Mouse (Mus musculus): ENCODE measurements around the gene Sez6l.

DNA sequence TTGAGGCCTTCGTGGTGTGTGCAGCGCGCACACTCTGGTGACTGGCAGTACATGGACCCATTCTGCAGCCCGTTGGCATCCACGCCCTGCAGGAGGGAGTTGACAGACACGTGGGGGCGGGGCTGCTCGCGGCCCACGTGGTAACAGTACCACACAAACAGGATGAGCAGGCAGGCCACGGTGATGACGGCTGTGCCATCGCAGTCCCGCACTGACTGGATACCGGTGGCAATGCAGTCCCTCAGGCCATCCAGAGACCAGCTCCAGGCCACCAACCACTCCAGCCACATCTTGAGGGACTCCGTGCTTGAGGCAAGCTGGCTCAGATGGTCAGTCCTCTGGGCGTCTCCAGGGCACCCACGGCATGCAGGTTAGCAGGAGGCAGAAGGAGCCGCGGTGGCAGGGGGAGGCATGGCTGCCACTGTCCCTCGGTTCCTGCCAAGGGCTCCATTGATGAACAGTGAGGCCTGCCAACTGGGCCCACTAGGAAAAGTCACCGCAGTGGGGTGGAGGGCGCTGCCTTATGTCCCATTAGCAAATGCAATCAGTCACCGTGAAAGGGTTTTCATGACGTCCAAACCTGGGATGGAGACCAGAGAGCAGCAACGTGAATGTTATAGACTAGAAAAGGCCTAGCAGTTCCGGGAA lies 185.2 kb downstream of the Sez6l start:
- TF ChIP-seq EP300 (IDR thresholded peaks at IDR 0.05; ENCODE audit: insufficient read depth, low read depth, low read length) (no peak), CTCF (IDR thresholded peaks at IDR 0.05) (no peak)
